Mouse (Mus musculus): ENCODE measurements around the gene Tfap2e.

DNA sequence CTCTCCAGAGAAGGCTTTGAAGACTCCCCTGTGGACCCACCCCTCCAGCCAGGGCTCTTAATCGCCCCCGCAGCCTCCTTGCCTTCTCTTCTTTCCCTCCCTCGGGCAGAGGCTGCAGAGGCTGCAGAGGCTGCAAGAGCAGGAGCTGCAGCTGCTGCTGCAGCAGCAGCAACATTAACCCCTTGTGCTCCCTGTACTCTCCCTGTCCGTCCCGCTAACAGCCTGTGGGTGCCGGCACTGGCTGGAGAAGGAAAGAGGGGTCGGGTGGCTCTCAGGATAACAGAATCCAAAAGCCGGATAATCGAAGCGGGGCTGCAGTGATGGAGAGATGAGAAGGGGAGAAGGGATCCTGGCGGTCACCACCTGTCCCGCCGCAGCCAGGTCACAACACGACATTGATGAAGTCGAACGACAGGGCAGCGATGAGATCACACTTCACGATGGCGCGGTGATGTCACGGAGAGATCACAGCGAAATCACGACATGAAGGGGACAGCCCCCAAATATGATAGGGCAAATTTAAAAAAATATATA, 16.6 kb upstream of the Tfap2e start:
- no peak for TF ChIP-seq POLR2A (IDR thresholded peaks at IDR 0.05; ENCODE audit: borderline replicate concordance, extremely low read depth, low read depth, low read length)
- TF ChIP-seq CTCF (IDR thresholded peaks at IDR 0.05; ENCODE audit: insufficient read depth, low read length): no peak
